Mouse (Mus musculus): ENCODE data around the gene Dnm2.

The Dnm2 gene

DNA sequence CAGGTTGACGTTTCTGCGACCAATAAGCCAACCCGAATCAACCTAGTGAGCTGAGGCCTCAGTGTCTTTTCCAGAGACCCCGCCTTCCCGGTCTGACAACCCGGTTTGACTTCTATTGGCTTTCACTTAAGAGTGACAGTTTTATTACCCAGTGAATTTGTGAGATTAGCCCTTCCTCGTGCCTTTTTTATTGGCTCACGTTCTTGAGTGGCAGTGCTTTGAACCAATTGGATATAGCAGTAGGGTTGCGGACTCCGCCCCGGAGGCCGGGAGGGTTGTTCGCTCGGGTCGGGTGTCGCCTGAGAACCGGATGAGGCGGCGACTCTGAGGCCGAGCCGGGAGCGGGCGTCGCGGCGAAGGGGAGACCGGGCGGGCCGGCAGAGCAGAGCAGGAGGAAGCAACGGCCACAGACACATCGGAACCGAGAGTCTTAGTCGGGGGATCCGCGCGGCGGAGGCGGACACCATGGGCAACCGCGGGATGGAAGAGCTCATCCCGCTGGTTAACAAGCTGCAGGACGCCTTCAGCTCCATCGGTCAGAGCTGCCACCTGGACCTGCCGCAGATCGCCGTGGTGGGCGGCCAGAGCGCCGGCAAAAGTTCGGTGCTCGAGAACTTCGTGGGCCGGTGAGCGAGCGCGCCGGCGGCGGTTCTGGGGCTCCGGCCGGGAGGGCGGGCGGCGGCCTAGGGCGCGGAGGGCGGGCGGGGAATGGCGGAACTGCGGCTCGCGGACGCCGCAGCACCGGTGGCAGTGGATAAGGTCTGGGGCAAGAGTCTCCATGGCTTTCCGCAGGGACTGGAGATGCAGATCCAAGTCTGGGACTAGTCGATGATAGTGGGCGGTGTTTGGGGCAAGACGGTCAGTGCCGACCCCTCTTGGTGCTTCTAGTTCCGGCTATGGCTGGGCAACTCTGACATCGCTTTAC lies at the start of gene Dnm2:
Gene Dnm2, plus strand, starts transcription at position 278 of the 925 bp plus-strand sequence.
- DNase-seq (ENCODE audit: low read depth, low spot score) = peak; percentile 99

- no peak for DNase-seq (ENCODE audit: low read depth, low spot score)
These were observed 45.5 kb upstream of the Dnm2 start for GRCm38 (mm10) chr9:21379195-21379594.

DNA sequence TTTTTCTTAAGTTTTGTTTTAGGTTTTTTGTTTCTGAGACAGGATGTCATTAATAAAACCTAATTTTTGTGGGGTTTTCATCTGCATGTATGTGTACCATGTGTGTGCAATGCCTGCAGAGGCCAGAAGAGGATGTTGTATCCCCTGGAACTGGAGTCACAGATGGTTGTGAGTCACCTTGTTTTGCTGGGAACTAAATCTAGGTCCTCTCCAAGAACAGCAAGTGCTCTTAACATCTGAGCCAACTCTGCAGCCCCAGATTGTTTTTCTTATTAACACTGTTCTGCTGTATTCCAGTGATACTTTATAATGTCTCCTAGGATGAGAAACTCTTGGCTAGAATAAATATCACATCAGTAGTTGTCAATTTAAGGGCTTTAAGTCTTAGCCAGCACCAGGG lies 43.8 kb upstream of the Dnm2 start:
- DNase-seq (ENCODE audit: low read depth, low spot score) = no peak

DNA sequence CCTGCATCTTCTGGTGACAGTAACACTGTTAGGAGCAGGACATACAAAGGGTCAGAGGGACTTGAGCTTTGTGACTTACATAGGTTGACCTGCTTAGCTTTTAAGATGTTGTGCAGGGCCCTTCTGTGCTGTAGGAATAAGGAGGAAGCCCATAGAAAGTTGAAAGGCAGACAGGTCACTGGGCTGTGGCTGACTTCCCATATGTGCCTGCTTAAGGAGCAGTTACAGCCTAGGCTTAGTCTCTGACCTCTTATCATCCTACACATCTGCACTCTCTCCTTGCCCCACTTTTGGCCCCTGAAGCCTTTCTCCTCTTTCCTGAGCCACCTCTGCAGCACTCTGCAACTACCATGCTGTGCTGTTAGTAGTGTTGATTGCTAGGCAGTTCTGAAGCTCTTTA lies 40.7 kb upstream of the Dnm2 start:
- no peak for DNase-seq (ENCODE audit: low read depth, low spot score)

DNA sequence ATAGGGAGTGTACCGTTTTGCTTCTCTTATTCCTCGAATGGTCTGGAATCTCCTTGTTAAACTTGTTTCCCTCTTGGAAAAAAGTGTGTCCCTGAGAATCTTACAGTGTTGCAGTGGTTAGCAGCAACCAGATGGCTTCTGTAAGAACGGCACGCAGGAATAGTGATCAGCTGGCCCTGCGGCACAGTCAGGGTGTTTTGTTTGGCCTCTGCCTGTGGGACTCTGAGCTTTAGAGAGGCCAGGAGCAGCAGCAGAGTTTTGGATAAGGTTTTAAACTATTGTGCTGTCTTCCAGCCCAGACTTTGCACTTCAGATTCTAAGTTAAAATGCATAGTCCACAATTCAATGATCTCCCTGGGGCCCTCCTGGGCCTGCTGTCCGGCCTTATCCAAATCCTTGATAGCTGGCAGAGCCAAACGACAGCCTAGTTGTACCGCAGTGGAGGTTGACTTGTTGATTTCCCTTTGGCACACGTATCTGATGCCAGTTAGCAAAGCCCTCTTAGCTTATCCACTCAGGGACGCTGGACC lies 32.0 kb upstream of the Dnm2 start:
- no peak for DNase-seq (ENCODE audit: low read depth, low spot score)

DNA sequence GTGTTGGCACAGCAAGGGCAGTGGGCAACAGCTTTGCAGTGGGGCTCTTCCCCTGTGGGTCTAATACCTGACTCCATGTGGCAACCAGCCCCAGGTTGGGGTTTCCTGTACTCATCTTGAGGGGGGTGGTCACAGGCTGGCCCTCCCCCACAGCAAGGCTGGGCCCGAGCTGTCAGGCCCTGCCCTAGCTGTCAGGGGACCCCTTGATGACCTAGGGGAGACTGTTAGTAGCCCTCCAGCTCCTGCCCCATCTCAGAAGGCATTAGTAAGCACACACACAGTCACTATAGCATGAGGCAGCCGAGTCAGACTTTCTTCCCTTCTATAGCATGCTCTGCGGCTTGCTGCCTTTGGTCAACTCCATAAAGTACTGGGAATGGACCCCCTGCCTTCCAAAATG lies 29.0 kb upstream of the Dnm2 start:
- no peak for DNase-seq (ENCODE audit: low read depth, low spot score)

GRCm38 (mm10) chr9:21397170-21397569 lies 27.5 kb upstream of the Dnm2 start:
- no peak for DNase-seq (ENCODE audit: low read depth, low spot score)

GRCm38 (mm10) chr9:21401042-21401441 lies 23.7 kb upstream of the Dnm2 start:
- no peak for DNase-seq (ENCODE audit: low read depth, low spot score)

DNA sequence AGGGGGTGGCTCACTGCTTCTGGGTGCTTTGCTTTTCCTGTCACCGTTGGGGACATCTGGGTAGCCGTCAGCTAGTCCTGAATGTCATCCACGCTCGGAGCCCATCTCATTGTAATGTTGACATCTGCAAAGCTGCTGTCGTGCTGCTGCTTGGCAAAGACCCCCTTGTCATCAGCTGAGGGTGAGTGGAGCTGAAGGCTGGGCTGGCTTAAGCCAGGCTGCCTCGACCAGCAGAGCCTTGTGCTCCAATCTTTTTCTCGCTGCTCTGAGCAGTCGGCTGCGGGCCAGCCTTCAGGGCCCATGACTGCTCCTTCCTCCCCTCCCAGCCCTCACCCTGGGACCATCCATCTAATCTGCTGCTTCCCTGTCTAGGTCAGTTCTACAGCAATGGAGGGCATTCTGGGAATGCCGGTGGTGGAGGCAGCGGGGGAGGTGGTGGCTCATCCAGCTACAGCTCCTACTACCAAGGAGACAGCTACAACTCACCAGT lies 21.9 kb upstream of the Dnm2 start:
- no peak for DNase-seq (ENCODE audit: low read depth, low spot score)

- no peak for DNase-seq (ENCODE audit: low read depth, low spot score)
These were observed 21.0 kb upstream of the Dnm2 start for GRCm38 (mm10) chr9:21403745-21404144.

DNA sequence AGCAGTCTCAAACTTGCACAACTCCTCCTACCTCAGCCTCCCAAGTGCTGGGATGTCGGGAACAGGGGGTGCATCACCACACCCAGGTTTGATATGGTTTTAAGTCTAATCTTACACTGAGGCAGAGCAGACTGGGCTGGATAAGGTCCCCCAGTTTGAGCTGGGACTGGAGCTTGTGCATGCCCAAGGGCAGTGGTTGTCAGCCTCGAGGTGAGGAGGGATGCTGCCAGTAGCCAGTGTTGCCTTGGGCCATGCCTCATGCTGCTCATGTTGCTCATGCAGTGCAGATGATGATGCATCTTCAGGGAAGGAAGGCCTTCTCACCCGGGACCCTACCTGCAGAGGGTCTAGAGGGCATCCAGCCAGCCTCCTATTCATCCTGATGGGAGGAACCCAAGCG lies 19.2 kb upstream of the Dnm2 start:
- no peak for DNase-seq (ENCODE audit: low read depth, low spot score)

DNA sequence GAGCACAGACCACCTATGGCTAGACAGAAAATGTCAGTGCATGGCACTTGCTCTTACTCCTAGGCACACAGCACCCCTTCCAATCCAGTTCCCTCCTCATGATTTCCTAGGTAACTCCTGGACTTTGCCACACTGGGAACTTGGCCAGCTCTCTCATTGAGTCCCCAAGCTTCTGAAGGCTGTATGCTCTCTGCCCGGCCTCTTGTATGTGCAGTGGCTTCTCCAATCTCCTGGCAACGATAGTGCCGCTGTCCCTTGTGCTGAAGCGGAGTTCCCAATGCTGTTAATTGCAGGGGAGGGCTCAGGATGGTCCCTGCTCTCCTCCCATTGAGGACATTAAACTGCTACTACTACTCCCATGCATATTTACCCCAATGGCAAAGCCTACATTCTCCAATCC lies 16.8 kb upstream of the Dnm2 start:
- no peak for DNase-seq (ENCODE audit: low read depth, low spot score)

GRCm38 (mm10) chr9:21408624-21409023 lies 16.1 kb upstream of the Dnm2 start:
- DNase-seq (ENCODE audit: low read depth, low spot score) = no peak

DNA sequence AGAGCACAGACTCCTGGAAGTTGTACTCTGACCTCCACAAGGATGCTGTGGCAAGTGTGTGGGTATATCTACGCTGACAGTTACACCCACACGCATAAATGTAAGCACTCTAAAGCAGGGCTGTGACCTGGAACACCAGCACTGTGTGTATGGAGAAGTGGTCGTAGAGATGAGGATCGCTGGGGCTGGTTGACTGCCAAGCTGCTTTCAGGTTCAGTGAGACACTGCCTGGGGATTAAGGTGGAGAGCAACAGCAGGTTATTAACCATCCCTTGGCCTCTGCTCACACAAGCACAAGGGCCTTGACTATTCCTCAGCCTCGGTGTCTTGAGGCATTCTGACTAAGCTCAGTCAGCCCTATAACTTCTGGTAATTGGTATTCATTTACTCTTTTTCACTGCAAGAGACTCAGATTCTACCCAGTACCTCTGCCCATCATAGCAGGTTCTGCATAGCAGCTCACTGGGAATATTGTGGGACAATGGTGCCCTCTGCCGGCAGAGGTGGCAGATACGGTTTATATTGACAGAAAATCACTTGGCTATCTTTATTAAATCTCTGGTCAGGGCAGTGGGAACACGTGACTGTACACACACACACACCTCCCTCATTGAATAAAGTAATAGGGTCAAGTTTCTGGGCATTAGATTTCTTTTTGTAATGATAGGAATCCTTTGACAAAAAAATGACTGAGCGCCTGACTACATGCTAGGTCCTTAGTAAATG lies 15.0 kb upstream of the Dnm2 start:
- DNase-seq (ENCODE audit: low read depth, low spot score) = peak; percentile 57

DNA sequence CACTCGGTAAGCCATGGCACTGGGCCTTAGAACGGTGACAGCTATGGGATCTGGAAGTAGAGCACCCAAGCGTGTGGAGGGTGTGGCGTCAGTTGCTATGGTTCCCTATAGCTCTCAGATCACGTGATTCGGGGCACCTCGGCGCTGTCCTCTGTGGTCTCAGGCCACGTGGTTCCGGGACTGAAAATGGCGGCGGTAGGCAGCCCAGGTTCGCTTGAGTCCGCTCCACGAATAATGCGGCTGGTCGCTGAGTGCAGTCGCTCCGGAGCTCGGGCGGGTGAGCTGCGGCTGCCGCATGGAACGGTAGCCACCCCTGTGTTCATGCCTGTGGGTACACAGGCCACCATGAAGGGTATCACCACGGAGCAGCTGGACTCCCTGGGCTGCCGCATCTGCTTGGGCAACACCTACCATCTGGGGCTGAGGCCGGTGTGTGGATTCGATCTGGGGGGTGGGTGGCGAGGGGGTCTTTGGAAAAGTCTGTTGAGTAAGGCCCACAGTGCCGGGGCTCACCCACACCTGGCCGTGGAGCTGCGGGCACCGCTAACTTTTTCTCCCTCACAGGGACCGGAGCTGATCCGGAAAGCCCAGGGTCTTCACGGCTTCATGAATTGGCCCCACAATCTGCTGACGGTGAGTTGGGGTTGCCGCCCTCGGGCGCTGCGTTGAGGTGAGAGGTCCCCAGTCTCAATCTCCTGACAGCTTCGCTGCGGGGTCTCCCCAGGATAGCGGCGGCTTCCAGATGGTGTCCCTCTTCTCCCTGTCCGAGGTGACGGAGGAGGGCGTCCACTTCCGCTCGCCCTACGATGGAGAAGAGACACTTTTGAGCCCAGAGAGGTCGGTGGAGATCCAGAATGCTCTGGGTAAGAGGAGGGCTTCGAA lies 12.8 kb upstream of the Dnm2 start, which contains the start of gene Qtrt1:
Gene Qtrt1, plus strand, starts transcription at position 169 of the 882 bp plus-strand sequence.
- DNase-seq (ENCODE audit: low read depth, low spot score) = peak; percentile 85

DNA sequence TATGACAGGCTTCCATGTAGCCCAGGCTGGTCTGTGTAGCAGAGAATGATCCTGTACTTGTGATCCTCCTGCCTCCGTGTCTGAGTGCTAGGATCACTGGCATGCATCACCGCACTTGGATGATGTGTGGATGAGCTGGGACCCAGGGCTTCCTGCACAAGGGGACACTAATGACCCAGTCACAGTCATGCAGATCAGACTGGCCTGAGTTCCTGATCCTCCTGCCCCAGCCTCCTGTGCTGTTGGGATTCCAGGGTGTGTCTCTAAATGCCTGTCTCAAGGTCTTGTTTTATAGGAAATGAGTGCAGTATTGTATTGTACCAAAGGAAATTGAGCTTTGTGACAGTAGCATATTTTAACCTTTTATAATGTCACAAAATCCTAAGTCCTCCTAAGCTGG lies 6.8 kb upstream of the Dnm2 start:
- DNase-seq (ENCODE audit: low read depth, low spot score) = no peak

- DNase-seq (ENCODE audit: low read depth, low spot score) = no peak
These were observed 5.1 kb upstream of the Dnm2 start for GRCm38 (mm10) chr9:21419646-21420045.

DNA sequence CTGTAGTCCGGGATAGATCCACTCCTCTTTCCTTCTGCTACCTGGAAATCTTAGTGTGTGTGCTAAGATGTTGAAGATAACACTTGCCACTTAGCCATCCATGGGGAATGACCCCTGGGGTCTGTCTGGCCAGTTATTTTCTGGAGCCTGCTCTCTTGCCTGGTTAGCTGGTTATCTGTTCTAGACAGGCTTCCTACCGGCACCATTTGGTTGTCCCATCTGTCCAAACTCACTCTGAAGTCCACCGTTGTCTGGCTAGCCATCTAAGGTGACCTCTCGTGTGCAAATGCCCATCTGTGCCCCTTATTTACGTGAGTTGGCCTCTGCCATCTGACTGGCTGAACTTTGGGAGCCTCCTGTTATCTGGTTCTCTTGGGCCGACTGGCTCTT lies 843 bp downstream of the Dnm2 start:
- no peak for DNase-seq (ENCODE audit: low read depth, low spot score)

GRCm38 (mm10) chr9:21426013-21426412 lies 1.3 kb downstream of the Dnm2 start:
- DNase-seq (ENCODE audit: low read depth, low spot score) = no peak

DNA sequence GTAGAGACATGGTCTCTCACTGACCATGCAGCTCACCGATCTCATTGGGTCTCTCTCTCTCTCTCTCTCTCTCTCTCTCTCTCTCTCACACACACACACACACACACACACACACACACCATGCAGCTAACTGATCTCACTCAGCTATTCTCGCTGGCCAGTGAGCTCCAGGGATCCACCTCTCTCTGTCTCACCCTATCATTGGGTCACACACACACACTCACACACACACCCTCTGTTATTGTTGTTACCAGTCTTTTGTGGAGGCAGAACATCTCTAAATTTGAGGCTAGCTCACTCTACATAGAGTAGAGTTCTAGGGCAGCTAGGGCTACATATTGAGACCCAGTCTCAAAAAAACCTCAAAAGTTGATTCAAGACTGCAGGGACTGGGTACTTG lies 1.8 kb downstream of the Dnm2 start:
- DNase-seq (ENCODE audit: low read depth, low spot score) = no peak

DNA sequence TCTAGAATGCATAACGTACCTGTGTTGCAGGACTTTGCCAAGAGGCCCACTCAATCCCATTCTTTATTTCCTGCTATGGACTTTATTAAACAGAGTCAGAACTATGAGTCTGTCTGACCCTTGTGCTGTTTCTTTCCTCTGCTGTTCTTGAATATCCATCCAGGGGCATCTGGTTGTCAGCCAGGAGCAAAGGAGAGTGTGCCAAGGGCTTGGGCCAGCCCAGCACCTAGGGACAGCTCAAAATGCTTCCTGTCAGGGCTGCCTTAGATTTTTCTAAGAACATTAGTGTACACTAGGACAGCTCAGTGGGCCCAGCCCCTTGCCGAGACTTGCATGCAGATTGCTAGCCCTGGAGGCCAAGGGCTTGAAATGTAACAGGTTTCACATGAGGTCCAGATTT lies 3.1 kb downstream of the Dnm2 start:
- DNase-seq (ENCODE audit: low read depth, low spot score) = no peak

Data from skeletal muscle tissue, adult 2 months (tissue).